Mouse (Mus musculus) heart, postnatal 0 days (tissue): ENCODE measurements around the gene Kcnip3.

Source experiments
- CTCF ChIP-seq: IDR thresholded peaks from 2 replicates; pipeline ENCODE4 v1.5.1; 2016; ENCODE audit warnings: antibody characterized with exemption, control low read depth, low read depth
- EP300 ChIP-seq: IDR thresholded peaks from 2 replicates; pipeline ENCODE4 v1.6.1; 2016; ENCODE audit warnings: antibody characterized with exemption, low read depth

GRCm38 (mm10) chr2:127424977-127425376, 96.9 kb downstream of the Kcnip3 start, which contains the start of gene Gpat2:
- no peak for TF ChIP-seq EP300
- no peak for TF ChIP-seq CTCF
